Mouse (Mus musculus) gastrocnemius, postnatal 14 days (tissue): Measurements from ENCODE around the gene Socs7. TPM values are rescaled to one million over a fixed set of nuclear protein-coding genes. Genes with fewer than 3 reads are reported as not detected.

ENCODE experiments used
- DNase-seq: peaks from one replicate; pipeline ENCODE4 v3.0.0; 2021; ENCODE audit warnings: mixed read lengths
- intact Hi-C: fragments of 180-260 bp; cut with DNase I; formaldehyde crosslinking; loops from one replicate; pipeline ENCODE4 v1.15.1; 2025; ENCODE audit warnings: low total_unique reads
- total RNA-seq, 2 experiments: library from RNA; stranded (reverse); gene quantifications; 2 replicates each; pipeline ENCODE4 v1.2.3; 2021

Socs7 gene
- total RNA-seq, 2 experiments from 2014 or later, result 32.4 to 36.2 TPM

DNA sequence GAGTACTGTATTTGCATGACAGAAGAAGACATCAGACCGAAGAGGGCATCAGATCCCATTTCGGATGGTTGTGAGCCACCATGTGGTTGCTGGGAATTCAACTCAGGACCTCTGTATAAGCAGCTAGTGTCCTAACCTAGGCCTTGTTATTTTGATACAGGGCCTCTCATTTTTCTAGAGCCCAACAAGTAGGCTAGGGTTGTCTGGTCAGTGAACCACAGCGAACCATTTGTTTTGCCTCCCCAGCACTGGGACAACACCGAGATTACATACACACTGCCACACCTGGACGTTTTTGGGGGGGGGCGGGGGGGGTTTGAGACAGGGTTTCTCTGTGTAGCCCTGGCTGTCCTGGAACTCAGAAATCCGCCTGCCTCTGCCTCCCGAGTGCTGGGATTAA is 71.8 kb downstream of the Socs7 start:
- intact Hi-C loops, result no loop called here
- DNase-seq, result no peak

DNA sequence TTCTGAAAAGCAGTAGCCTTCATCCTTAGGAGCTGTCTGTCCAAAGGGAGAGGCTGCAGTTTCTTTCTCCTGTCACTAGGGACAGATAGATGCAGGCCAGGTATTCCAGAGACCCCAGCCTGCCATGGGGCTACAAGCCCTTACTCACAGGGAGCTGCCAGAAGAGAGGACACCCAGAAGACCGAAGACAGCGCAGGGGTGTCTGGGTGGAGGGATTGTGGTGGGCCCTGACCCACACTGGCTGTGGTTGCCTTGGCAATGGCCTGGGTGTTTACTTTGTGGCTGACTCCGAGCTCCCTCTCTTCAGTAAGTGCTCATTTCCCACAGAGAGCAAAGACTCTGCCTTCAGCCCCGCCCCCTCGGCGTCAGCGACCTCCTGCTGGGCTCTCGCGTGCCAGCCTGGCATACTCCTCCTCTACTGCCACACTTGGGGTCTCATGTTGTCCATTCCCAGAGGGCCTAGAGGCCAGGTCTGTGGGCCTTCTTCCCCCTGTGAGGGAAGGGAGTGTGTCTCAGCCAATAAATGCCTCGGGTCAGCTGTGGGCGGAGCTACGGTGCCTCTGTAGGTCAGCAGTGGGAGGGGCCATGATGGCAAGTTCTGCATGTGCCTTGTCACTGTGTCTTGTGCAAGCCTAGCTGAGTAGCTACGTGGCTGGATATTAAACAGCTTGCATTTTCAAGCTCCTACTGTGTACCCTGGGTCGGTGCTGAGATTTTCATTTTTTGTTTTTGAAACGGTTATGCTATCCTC is 72.5 kb downstream of the Socs7 start:
- intact Hi-C loops, result no loop called here
- peak; percentile 80 for DNase-seq

GRCm38 (mm10) chr11:97435808-97436491 is 73.6 kb downstream of the Socs7 start:
- intact Hi-C loops, result no loop called here
- DNase-seq, result no peak

- DNase-seq, result peak; percentile 76
- intact Hi-C loops, result no loop called here
Measured at GRCm38 (mm10) chr11:97437745-97438144, 75.4 kb downstream of the Socs7 start.

GRCm38 (mm10) chr11:97438868-97439267 is 76.5 kb downstream of the Socs7 start:
- peak; percentile 40 for DNase-seq
- intact Hi-C loops, result no loop called here

DNA sequence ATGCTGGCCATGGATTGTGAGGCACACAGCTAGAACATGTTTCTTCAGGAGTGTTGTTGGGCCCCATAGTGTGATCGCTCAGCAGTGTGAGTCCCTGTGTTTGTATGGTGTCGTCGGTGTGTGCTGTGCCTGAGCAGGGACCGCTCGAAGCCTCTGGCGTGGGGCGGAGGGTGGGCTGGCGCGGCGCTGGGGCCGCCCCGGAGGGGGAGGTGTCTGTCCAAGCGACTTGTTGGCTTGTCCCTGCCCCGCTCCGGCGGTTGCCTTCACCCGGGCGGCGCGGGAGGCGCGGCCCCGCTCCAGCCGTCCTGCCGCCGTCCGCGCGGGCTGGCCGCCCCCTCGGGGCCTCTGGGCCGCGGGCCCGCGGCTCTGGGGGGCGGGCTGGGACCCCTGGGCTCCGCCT is 77.6 kb downstream of the Socs7 start:
- intact Hi-C loops, result no loop called here

GRCm38 (mm10) chr11:97440441-97440881 is 78.1 kb downstream of the Socs7 start:
- peak; percentile 45 for DNase-seq
- intact Hi-C loops, result no loop called here

More for the DNA sequence above, 77.6 kb downstream of the Socs7 start:
- peak; percentile 84 for DNase-seq

GRCm38 (mm10) chr11:97441036-97441657 is 78.8 kb downstream of the Socs7 start:
- intact Hi-C loops, result no loop called here
- peak; percentile 50 for DNase-seq

DNA sequence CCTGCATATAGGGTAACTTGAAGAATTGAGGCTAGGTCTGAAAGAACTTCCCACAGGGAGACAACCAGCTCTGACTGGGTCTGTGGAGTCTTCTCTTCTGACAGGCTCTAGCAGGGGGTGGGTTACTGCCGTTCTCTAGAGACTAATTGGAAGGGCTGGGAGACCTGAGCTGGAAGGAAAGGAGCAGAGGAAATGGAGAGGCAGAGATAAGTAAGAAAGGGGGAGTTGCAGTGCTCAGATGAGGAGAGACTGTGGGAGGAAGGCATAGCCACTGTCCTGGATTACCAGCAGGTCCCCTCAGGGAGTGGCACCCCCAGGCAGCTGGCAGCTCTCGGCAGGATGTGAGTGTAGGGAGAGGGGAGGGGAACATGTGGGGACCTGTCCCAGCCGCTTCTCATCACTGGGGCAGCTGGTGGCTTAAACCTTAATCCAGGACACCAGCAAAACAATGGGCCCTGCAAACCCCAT is 79.3 kb downstream of the Socs7 start:
- peak; percentile 44 for DNase-seq
- intact Hi-C loops, result no loop called here

DNA sequence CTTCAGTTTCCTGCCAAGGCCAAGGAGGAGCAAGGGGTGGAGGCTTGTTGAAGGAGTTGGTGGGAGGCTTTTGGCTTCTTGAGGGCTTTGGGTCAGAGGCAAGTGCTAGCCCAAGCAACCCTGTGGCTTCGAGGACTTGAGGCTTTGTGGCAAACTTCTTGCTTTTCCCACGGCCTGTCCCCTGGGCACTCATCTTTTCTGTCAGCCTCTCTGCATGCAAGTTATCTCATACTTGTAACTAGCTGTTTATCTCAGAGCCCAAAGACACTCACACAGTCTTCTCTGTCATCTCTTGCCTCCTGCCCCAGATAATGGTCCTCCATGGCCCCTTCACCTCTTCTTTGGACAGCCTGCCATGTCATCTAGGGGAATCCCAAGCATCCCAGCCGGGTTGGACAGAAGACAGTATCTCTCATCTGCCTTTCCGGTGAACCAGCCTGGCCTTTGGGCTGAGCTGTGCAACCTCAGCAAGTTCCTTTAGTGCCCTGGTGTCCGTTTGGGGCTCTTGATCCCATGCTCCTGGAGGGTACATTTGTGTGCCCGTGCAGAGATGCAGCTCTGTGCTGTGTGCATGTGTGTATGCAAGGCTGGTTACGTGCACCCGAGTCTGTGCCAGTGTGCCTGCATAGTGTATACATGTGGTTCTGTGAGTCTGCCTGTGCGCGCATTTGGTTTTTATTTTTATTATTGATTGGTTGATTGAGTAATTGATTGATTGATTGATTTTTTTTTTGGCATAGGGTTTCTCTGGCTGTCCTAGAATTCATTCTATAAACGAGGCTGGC is 80.7 kb downstream of the Socs7 start:
- no peak for DNase-seq
- intact Hi-C loops, result no loop called here

DNA sequence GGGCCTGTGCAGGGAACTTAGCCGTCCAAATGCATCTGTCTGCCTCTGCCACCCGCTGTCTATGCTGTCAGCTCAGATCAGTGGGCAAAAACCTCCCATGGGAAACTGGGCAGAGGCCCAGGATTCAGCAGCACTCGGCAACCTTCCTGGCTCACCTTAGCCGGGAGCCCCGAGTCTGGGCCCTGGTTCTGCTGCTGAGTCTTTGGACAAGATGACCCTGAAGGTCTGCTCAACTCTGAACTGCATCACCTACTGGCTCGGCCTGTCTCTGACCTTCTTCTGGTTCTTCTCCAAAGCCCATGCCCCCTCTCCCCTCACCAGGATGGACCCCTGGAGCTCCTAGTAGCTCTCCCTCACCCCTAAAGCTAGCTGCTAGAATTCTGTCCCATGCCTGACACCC is 83.2 kb downstream of the Socs7 start:
- intact Hi-C loops, result no loop called here
- DNase-seq, result no peak

DNA sequence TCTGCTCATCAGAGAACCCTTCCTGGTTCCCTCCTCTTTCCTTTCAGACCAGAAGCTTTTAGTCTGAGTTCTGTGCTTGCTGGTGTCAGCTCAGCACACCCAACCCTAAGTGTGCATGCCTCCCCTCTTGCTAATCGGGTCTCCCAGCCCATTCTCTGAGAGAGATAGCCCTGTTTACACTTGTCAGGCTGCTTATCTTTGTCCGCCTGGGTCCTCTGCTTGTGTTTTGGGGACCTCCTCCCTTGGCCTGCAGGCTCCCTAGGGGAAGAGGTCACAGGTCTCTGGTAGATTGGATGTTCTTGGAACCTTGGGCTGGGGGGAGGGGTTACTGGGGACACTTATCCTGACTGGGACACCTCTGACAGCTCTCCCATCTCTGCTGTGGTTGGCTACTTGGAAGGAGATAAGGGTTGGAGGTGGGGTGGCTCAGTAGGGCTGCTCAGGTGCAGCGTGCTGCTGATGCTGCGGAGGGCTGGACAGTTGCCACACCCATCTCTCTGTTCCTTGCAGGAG is 83.7 kb downstream of the Socs7 start:
- intact Hi-C loops, result no loop called here
- no peak for DNase-seq

DNA sequence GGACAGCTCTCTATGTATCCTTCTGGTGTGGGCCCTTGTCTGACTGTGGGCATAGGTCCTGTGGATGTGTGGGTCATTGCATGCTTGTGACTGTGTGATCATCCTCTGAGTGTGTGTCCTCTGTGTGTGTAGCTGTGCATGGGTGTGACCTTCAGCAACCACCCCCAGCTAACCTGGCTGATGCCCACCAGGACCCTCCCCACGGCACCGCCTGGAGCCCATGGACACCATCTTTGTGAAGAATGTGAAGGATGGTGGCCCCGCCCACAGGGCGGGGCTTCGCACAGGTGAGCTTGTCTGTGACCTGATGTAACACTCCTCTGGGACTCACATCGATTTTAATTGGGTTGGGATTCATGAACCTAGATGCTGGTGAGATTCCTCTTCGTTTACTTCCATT is 85.6 kb downstream of the Socs7 start:
- intact Hi-C loops, result no loop called here

More for the DNA sequence above, 85.6 kb downstream of the Socs7 start:
- DNase-seq, result no peak

Other genes starting within 250 kb of the Socs7 start
- 1 to 10 TPM in 1 of 2 experiments, under 1 TPM in 1; 0.97 to 1.4 TPM for gene Tbx21, start 247.2 kb upstream of the Socs7 start, total RNA-seq
- gene Tbkbp1, start 211.1 kb upstream of the Socs7 start, total RNA-seq, result 1 to 10 TPM; 5.2 to 6.5 TPM
- 10 to 100 TPM; 55.8 to 65.2 TPM for gene Kpnb1, start 174.7 kb upstream of the Socs7 start, total RNA-seq
- 10 to 100 TPM; 46.3 to 54.3 TPM for gene Npepps, start 81.9 kb upstream of the Socs7 start, total RNA-seq
- gene Mrpl45, start 46.8 kb upstream of the Socs7 start, total RNA-seq, result 10 to 100 TPM; 32.0 to 36.0 TPM
- gene Gpr179, start 10.5 kb upstream of the Socs7 start, total RNA-seq, result under 1 TPM in 1 of 2 experiments, not detected in 1; 0.27 TPM
- 10 to 100 TPM; 10.5 to 12.2 TPM for gene Arhgap23, start 53.0 kb downstream of the Socs7 start, total RNA-seq
- gene 4933428G20Rik, start 137.8 kb downstream of the Socs7 start, total RNA-seq, result not detected
- gene Srcin1, start 213.6 kb downstream of the Socs7 start, total RNA-seq, result under 1 TPM; 0.51 to 0.64 TPM